Mouse (Mus musculus): ENCODE data around the gene Bms1. TPM values are rescaled to one million over a fixed set of nuclear protein-coding genes. Genes with fewer than 3 reads are reported as not detected.
A peak's percentile ranks its signal among the peaks of the same experiment; 100 is the strongest.

Gene Bms1
- total RNA-seq, 1 experiment from 2014 or later = 67.5 TPM

DNA sequence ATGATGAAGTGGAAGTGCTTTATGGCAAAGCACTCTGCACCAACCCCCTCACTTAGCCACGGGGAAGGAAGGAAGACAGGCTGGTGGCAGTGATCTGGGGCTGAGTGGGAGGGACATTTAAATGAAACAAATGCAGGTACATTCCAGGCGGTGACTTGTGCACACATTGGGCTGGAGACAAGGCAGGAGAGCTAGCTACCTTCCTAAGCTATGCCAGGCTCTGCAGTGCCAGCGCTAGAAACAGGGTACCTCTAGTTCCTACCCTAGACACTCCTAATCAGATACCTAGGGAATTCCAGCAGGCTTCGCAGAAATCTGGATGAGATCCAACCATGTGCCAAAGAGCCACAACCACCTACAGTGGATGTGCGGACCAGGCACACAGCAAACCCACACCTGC is 46.5 kb downstream of the Bms1 start:
- ATAC-seq (ENCODE audit: extremely low read depth, insufficient number of reproducible peaks, low FRiP score, poor library complexity, severe bottlenecking) = no peak

DNA sequence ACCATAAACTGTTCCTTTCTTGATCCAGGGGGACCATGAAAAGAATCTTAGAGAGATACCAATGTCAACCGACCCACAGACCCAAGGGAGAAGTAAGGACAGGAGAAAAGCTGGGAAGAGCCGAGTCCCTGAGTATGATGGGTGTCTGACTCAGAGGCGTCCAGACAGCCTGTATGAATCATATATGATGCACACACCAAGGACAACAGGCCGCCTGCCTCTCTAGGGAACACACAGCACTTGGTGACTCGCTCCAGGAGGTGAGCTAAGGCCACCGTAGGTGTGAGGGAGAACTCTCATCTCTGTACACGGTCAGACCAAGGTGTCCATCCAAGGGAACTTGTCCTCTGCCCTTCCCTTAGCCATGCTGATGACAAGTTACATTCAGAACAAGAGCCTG is 51.8 kb downstream of the Bms1 start:
- 0 out of 2 replicates have a peak, but pooled peaks have one; percentile 13 for ATAC-seq (ENCODE audit: extremely low read depth, insufficient number of reproducible peaks, low FRiP score, poor library complexity, severe bottlenecking)

DNA sequence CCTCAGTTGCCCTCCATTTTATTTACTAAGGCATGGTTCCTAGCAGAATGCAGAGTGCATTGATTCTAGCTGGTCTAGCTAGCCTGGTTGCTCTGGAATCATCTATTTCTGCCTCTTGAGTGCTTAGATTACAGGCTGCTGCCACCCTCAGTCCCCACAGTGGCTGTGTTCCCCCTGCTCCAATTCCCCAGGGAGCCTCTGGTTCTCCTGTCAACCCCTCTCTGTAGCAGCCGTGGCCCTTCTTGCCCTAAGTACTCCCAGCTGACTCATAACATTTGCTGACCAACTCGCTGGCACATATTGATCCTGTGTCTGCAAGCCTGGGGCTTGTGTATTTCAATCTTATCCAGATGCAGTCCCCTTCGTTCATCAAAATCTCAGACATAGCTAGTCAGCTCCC is 53.1 kb downstream of the Bms1 start:
- ATAC-seq (ENCODE audit: extremely low read depth, insufficient number of reproducible peaks, low FRiP score, poor library complexity, severe bottlenecking) = no peak

DNA sequence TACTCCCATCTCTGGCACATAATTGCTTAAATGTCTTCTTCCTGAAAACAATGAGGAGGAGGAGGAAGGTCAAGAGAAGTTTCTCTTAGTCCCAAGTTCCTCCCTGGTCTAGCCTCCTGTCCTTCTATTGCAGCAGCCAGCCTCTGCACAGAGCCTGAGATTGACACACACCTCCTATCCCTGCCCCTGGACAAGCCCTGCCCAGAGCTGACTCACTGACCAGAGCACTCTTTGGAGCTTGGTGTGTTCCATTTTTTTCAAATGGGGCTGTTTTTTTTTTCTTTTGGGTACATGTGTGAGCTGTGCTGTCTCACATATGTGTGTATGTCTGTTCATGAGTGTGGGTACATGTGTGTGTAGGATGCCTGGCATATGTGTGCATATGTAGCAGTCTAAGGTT is 53.5 kb downstream of the Bms1 start:
- no peak for ATAC-seq (ENCODE audit: extremely low read depth, insufficient number of reproducible peaks, low FRiP score, poor library complexity, severe bottlenecking)

DNA sequence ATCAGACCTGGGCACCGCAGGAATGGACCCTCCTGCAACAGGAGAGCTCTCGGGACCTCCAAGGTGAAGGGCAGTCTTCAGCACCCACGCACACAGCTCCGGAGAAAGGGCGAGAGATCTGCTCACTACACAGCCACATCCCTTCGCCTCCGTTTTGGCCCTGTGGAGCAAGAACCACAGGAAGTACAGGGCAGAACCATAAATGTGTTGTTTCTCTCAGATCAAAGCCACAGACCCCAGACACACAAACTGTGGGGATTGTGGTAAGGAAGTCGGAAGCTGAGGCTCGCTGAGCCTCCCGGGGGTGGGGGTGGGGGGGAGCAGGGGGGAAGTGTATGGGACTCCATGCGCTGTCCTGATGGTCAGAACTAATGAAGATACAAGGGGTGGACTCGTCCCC is 68.9 kb downstream of the Bms1 start:
- ATAC-seq (ENCODE audit: extremely low read depth, insufficient number of reproducible peaks, low FRiP score, poor library complexity, severe bottlenecking) = no peak

DNA sequence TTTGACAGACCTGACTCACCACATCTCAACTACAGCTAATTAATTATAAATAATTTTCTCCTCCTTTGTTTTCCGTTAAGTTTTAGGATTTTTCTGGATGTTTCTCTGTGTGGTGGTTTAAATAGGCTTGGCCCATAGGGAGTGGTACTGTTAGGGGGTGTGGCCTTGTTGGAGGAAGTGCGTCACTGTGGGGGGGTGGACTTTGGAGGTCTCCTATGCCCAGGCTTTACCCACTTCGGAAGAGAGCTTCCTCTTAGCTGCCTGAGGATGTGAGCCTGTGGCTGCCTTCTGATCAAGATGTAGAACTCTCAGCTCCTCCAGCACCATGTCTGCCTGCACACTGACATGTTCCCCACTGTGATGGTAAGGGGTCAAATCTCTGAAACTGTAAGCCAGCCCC is 71.1 kb downstream of the Bms1 start:
- ATAC-seq (ENCODE audit: extremely low read depth, insufficient number of reproducible peaks, low FRiP score, poor library complexity, severe bottlenecking) = no peak

DNA sequence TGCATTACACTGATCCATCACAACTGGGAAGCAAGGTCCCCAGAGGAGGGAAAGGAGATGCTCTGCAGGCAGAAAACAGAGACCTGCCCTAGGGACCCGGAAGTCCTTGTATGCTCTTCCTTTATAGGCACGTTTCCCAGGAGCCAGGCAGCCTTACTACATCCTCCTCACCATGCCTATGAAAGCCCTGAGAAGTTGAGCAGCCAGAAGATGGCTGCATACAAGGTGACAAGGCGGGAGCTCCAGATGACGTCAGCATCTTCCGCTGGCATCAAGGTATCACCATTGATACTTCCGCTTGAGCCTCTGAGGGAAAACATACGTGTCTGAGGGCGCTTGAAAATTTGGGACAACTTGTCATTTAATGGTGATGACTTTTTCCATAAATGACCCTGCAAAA is 72.0 kb downstream of the Bms1 start:
- no peak for ATAC-seq (ENCODE audit: extremely low read depth, insufficient number of reproducible peaks, low FRiP score, poor library complexity, severe bottlenecking)

DNA sequence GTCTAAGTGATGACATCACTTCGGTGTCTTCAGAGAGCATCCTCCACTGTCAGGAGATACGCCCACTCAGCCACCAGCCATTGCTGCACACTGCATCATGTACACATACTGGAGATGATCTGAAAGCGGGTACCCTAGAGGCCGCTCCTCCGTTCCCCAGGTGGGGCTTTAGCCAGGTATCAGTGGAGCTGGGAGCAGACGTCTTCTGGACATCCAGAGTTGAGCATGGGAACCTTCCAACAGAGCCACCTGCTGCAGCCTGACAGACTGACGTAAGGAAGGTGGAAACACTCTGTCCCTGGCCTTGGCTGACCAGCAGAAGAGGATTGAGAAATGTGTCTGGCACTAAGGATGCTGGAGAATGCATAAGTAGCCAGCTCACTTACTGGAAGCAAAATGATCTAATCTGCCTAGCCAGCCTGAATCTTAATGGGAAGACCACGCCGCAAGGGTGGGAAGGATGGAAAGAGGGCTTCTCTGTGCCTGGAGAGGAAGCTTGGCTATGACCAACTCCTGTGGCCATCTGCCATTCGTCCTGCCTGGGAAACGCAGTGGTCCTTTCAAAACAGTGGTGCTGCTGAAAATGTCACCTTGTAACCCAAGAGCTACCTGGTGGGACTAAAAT is 77.3 kb downstream of the Bms1 start:
- ATAC-seq (ENCODE audit: extremely low read depth, insufficient number of reproducible peaks, low FRiP score, poor library complexity, severe bottlenecking) = no peak

DNA sequence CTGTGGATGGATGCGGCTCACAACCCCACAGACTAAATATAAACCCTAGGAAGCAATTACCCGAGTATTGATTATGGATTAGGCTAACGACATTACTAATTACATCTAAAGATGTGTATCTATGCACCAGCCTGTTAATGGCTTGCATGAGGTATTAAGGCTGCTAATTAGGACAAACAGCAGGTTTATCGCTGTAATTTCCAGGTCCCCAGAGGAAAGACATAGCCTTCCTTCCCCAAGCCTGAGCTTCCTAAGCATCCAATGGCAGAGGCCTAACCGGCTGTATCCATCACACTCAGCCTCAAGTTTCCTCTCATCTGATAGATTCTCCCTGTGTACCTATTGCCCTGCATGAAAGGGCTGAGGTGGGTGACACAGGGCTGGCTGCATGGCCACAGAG is 81.6 kb downstream of the Bms1 start:
- ATAC-seq (ENCODE audit: extremely low read depth, insufficient number of reproducible peaks, low FRiP score, poor library complexity, severe bottlenecking) = no peak

DNA sequence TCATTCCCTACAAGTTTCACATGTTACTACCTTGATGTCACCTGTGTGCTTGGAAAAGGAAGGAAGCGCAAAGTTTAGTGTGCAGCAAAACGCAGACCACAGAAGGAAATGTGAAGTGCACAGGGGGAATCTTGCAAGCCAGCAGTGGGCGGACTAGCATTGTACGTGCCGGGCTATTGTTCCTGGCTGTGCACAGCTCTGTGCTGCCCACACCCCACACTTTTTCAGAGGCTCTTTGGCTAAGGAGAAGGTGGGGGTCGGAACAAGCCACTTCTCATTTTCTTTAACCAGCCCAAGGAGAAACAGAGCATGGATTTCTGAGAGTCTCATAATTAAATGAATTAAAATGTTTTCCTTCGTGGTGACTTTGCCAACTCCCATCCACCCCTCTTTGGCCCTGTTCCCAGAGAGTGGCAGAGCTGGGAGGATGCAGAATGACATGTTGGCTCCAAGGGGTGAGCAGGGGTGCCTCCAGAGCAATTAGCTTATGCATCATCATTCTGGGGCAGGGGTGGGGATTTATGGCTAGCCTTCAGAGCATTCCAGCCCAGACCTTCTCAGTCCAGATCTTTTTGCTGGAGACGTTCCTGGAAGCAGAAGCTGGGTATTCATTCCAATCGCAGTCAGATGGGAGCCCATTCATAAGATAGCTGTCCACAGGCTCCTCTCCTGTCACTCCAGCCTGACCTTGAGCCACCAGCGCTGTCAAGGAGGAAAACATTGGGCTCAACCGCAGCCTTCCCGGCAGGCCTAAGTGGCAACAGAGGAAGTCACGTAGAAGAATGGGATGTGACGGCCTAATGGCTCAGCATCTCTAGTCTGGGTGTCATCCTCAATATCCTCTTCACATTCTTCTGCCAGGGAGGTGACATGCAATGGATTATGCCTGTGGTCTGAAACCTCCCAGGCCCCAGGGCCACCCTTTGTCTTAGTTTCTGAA is 82.5 kb downstream of the Bms1 start:
- no peak for ATAC-seq (ENCODE audit: extremely low read depth, insufficient number of reproducible peaks, low FRiP score, poor library complexity, severe bottlenecking)

DNA sequence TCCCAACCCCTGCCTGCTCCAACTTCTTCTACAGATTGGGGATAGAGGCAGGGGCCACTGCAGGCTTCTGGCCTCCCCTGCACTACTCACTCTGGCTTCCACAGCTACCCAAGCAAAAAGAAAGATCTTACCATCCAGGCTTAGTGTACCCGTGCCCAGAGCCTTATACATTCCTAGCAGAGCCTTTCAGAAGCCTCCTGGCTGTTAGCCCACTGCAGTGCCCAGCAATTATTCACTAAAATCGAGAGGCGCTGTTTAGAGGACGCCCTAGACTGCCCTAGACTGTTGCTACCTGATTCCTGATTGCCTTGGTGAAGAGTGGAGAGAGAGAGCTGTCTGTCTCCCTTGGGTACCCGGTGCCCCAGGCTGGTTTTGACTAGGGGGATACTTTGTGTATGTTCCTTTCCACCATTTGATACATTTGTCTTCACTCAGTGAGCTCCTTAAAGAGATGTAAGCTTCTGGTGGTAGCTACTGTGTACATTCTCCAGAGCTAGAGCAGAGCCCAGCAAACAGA is 83.3 kb downstream of the Bms1 start:
- ATAC-seq (ENCODE audit: extremely low read depth, insufficient number of reproducible peaks, low FRiP score, poor library complexity, severe bottlenecking) = no peak

DNA sequence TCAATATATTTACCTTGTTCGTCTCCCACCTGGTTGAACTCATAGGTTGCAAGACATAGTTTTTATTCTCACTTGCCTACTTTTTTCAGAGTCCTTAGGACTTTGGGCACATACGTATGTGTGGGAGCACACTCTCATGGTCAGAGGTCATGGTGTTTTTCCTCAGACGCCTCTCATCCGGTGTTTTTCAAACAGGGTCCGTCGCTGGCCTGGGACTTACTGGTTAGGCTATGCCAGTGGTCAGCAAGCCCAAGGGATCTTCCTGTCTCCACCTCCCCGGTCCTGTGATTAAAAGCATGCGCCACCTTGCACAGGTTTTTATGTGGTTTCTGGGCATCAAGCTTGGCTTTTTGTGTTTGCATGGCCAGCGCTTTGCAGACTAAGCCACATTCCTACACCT is 85.4 kb downstream of the Bms1 start:
- no peak for ATAC-seq (ENCODE audit: extremely low read depth, insufficient number of reproducible peaks, low FRiP score, poor library complexity, severe bottlenecking)

Other genes with a start within 250 kb of the Bms1 start
- gene Ret, start 221.8 kb downstream of the Bms1 start, total RNA-seq (2017) = 0.12 and 0.23 TPM in 2 replicates
- gene Zfp248, start 36.1 kb upstream of the Bms1 start, total RNA-seq (2017) = 0.25 and 2.9 TPM in 2 replicates
- gene Zfp9, start 59.8 kb upstream of the Bms1 start, total RNA-seq (2017) = not detected in 2 replicates
- 11.2 and 11.9 TPM in 2 replicates for gene Ankrd26, start 142.8 kb upstream of the Bms1 start, total RNA-seq (2017)

All from neutrophil, adult 5-6 weeks (primary cell).